Mouse (Mus musculus): ENCODE measurements around the gene Ly6g6c. TPM values are rescaled to one million over a fixed set of nuclear protein-coding genes. Genes with fewer than 3 reads are reported as not detected.
A peak's percentile ranks its signal among the peaks of the same experiment; 100 is the strongest.

Gene Ly6g6c
- polyA plus RNA-seq, 1 experiment = 0.15 TPM

DNA sequence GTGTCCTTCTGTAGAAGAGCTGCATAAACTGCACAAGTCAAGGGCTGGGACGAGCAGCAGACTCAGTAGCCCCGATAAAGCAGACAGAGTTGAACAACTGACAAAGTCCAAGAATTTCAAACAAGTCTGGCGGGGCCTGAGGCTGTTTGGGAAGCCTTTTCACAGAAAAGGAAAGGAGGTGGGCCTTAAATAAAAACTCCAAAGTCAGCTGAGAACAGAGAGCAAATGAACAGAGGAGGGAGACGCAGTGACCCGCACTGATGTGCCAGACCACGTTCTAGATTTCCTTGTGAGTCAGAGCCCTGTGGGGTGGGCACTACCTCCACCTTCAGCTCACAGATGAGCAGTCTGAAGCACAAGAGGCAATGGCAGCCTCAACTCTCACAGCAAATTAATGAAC, 30.3 kb upstream of the Ly6g6c start:
- H3K27me3 ChIP-seq (ENCODE audit: control insufficient read depth, insufficient read depth, low read length) = no peaks in the 10 kb centered on the region
- H3K27ac ChIP-seq (ENCODE audit: insufficient read depth, low read length) = no peak overlapping the region
- 85% methylated on average over 6 of the region's 6 CpGs for WGBS
- no peaks in the 10 kb centered on the region for H3K4me1 ChIP-seq (ENCODE audit: control insufficient read depth, insufficient read depth, low read length)
- DNase-seq = no peak
- H3K4me3 ChIP-seq (replicated peaks; ENCODE audit: insufficient read depth, low read depth, low read length) = no peak overlapping the region
- TF ChIP-seq POLR2A (IDR thresholded peaks at IDR 0.05; ENCODE audit: borderline replicate concordance, insufficient read depth, low read length) (no peak), CTCF (IDR thresholded peaks at IDR 0.05; ENCODE audit: borderline replicate concordance, insufficient read depth, low read depth, low read length) (no peak)

GRCm38 (mm10) chr17:35039121-35039873, 25.9 kb upstream of the Ly6g6c start:
- WGBS = 81% methylated on average over 11 of the region's 11 CpGs
- no peak for TF ChIP-seq POLR2A (IDR thresholded peaks at IDR 0.05; ENCODE audit: borderline replicate concordance, insufficient read depth, low read length)
- no peak for TF ChIP-seq CTCF (IDR thresholded peaks at IDR 0.05; ENCODE audit: borderline replicate concordance, insufficient read depth, low read depth, low read length)
- DNase-seq = no peak
- H3K4me3 ChIP-seq (replicated peaks; ENCODE audit: insufficient read depth, low read depth, low read length) = no peak overlapping the region
- no peak overlapping the region for H3K27ac ChIP-seq (ENCODE audit: insufficient read depth, low read length)
- no peaks in the 10 kb centered on the region for H3K27me3 ChIP-seq (ENCODE audit: control insufficient read depth, insufficient read depth, low read length)
- no peaks in the 10 kb centered on the region for H3K4me1 ChIP-seq (ENCODE audit: control insufficient read depth, insufficient read depth, low read length)

DNA sequence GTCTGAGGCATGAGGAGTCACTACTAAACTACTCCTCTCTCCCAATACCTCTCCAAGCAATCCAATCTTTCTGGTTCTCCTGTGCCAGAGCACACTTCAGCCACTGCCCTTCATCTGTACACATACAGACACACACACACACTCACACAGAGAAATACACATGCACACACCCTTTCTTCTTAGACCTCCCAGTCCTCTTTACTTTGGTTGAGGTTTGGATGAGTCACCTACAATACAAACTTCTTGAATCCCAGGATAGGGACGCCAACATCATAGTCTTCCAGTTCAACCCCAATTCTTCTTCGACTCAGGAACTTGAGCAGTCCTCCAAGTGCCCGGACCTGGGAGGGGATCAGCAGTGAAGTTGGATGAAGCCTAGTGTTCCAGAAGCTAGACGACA, 21.4 kb upstream of the Ly6g6c start:
- 91% methylated on average over 4 of the region's 4 CpGs for WGBS
- H3K4me1 ChIP-seq (ENCODE audit: control insufficient read depth, insufficient read depth, low read length) = no peaks in the 10 kb centered on the region
- H3K27ac ChIP-seq (ENCODE audit: insufficient read depth, low read length) = no peak overlapping the region
- H3K27me3 ChIP-seq (ENCODE audit: control insufficient read depth, insufficient read depth, low read length) = no peaks in the 10 kb centered on the region
- no peak for TF ChIP-seq CTCF (IDR thresholded peaks at IDR 0.05; ENCODE audit: borderline replicate concordance, insufficient read depth, low read depth, low read length)
- TF ChIP-seq POLR2A (IDR thresholded peaks at IDR 0.05; ENCODE audit: borderline replicate concordance, insufficient read depth, low read length) = no peak
- no peak overlapping the region for H3K4me3 ChIP-seq (replicated peaks; ENCODE audit: insufficient read depth, low read depth, low read length)
- DNase-seq = no peak

- WGBS = 82% methylated on average over 7 of the region's 7 CpGs
- no peak overlapping the region for H3K4me3 ChIP-seq (replicated peaks; ENCODE audit: insufficient read depth, low read depth, low read length)
These were observed 20.0 kb upstream of the Ly6g6c start for GRCm38 (mm10) chr17:35044904-35045806.

GRCm38 (mm10) chr17:35045807-35046680, 19.1 kb upstream of the Ly6g6c start:
- peaks cover 4% of the 10 kb centered on the region; the same call in 1 of the 2 replicates for H3K4me1 ChIP-seq (ENCODE audit: control insufficient read depth, insufficient read depth, low read length)
- no peak overlapping the region for H3K27ac ChIP-seq (ENCODE audit: insufficient read depth, low read length)
- H3K4me3 ChIP-seq (replicated peaks; ENCODE audit: insufficient read depth, low read depth, low read length) = peak overlapping the region; percentile 62
- 4% methylated on average over 48 of the region's 48 CpGs for WGBS
- TF ChIP-seq CTCF (IDR thresholded peaks at IDR 0.05; ENCODE audit: borderline replicate concordance, insufficient read depth, low read depth, low read length) (no peak), POLR2A (IDR thresholded peaks at IDR 0.05; ENCODE audit: borderline replicate concordance, insufficient read depth, low read length) (no peak)
- no peak for DNase-seq
- no peaks in the 10 kb centered on the region for H3K27me3 ChIP-seq (ENCODE audit: control insufficient read depth, insufficient read depth, low read length)

More at GRCm38 (mm10) chr17:35044904-35045806, 20.0 kb upstream of the Ly6g6c start:
- TF ChIP-seq POLR2A (IDR thresholded peaks at IDR 0.05; ENCODE audit: borderline replicate concordance, insufficient read depth, low read length) = no peak
- TF ChIP-seq CTCF (IDR thresholded peaks at IDR 0.05; ENCODE audit: borderline replicate concordance, insufficient read depth, low read depth, low read length) = no peak
- H3K27ac ChIP-seq (ENCODE audit: insufficient read depth, low read length) = no peak overlapping the region
- H3K4me1 ChIP-seq (ENCODE audit: control insufficient read depth, insufficient read depth, low read length) = peaks cover 4% of the 10 kb centered on the region; the same call in 1 of the 2 replicates
- no peak for DNase-seq
- H3K27me3 ChIP-seq (ENCODE audit: control insufficient read depth, insufficient read depth, low read length) = no peaks in the 10 kb centered on the region

DNA sequence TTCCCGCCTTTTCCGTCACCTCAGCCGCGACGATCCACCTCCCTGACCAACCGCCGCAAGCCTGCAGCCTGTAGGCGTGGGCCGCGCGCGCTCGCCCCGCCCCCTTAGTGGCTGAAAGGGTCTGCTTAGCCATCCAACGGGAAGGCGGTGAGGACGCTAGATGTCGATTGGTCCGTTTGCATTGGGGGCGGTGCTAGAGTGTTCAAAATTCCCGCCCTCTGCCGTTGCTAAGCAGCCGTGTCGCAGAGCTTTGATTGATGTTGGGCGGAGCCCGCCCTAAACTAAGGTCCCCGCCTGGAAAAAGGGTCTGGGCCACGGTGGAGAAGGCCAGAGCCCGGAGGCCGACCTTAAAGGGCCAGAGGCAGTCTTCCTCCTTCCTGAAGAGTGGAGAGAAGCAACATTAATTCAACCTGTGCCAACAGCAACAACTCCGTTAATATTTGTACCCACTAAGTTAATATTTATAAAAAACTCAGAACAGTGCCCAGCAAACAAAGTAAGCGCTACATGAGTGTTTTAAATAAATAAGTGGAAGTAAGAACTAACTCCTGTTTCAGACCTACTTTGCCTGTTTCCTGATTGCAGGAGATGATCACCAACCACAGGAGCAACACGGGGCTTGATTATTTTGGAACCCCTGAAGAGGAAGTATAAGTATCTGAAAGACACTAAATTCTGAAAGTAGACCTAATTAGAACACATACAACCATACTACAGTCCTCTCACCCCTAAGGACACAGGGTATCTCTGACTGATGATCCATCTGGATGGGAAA, 18.3 kb upstream of the Ly6g6c start, which contains the start of gene Msh5:
TSS of gene Msh5 (minus strand) at position 65 of the 775 bp plus-strand sequence.
- H3K4me1 ChIP-seq (ENCODE audit: control insufficient read depth, insufficient read depth, low read length) = peaks cover 4% of the 10 kb centered on the region
- H3K27me3 ChIP-seq (ENCODE audit: control insufficient read depth, insufficient read depth, low read length) = no peaks in the 10 kb centered on the region
- no peak within 1 kb of the TSS for H3K27ac ChIP-seq (ENCODE audit: insufficient read depth, low read length)
- 3% methylated on average over 33 of the region's 33 CpGs for WGBS
- peak; percentile 95 to 96 for DNase-seq
- TF ChIP-seq CTCF (IDR thresholded peaks at IDR 0.05; ENCODE audit: borderline replicate concordance, insufficient read depth, low read depth, low read length) = no peak
- TF ChIP-seq POLR2A (IDR thresholded peaks at IDR 0.05; ENCODE audit: borderline replicate concordance, insufficient read depth, low read length) = 0 out of 2 replicates have a peak, but pooled peaks have one; percentile 19
- H3K4me3 ChIP-seq (replicated peaks; ENCODE audit: insufficient read depth, low read depth, low read length) = peak within 1 kb of the TSS; percentile 62
